Mouse (Mus musculus) embryo, embryonic 11.5 days (tissue): ENCODE measurements around the gene Spen.

ENCODE experiments used
- DNase-seq: peaks from one replicate; pipeline ENCODE4 v3.0.0-alpha.2; 2012; ENCODE audit warnings: low read depth, low spot score

Gene Spen

DNA sequence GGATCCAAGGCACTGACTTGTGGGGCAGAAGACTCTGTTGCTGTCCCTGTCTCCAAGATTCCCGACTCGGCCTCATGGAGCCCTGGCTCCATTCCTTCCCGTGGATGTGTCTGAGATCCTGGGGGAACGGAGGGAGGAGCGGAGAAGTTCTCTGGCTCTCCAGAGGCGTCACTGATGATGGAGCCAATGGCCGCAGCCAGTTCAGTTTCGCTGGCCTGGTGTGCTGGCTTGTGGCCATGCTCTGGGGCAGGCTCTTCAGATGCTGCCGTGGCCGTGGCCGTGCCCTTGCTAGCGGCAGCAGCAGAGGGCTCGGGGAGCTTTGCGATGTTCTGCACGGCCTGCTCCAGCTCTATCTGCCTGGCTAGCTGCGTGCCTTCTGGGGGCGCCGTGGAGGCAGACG, 64.0 kb downstream of the Spen start:
- no peak for DNase-seq

DNA sequence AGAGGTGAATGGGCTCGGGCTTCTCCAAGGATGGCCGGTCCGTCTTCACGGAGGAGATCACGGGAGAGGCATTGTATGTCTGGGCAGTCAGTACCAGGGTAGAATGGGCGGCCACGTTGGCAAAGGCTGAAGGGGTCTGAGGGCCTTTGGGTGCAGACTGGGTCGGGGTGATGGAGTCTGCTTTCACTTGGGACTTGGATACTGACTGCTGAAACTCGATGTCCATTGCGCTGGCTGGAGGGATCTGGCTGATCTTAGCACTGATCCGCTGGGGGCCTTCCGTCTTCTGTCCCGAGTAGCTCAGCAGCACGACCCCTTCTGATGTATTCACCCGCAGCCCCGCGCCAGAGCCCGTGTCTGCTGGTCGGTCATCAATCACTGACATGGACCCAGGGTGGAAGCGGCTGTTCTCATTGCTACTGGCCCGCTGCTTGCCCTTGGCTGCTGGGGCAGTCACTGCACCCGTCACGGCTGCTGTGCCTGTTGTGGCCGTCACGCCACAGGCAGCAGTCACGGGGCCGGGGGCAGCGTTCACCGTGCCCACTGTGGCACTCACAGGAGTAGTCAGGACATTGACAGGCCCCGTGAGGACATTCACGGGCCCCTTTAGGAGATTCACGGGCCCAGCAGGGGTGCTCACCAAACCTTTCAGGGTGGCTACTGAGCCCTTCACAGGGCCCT, 65.6 kb downstream of the Spen start:
- no peak for DNase-seq

DNA sequence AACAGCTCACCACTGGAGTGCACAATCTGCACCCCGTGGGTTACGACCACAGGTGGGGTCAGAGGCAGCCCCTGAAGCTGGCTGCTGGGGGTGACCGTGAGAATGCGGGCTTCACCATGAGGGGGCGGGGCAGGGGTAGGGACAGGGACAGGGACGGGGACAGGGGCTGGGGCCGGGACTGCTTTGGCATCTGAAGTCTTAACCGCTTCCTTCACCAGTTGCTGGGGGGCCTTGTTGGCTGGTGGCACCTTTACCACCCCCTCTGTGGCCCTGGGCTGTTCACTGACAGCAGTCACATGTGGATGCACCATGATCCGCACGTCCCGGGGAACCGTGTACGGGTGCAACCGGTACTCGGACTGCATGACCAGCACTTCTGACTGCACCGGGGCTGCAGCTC, 66.9 kb downstream of the Spen start:
- no peak for DNase-seq

DNA sequence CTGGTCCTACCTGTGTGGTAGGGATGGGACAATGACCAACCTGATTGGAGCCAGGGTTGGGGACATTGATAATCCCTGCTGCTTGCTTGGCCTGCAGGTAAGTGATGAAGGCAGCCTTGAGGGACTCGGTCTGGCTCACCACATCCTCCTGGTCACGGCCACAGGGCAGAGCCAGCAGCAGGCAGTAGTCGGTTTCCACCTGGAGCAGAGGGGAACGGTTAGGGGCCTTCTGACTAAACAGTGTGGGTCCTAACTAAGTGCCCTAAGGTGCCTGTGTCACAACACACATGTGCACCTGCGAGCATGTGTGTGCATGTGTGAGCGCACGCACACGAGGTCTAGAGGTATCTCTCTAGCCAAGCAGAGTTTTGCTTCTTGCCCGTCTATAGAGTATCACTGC, 69.1 kb downstream of the Spen start:
- no peak for DNase-seq

DNA sequence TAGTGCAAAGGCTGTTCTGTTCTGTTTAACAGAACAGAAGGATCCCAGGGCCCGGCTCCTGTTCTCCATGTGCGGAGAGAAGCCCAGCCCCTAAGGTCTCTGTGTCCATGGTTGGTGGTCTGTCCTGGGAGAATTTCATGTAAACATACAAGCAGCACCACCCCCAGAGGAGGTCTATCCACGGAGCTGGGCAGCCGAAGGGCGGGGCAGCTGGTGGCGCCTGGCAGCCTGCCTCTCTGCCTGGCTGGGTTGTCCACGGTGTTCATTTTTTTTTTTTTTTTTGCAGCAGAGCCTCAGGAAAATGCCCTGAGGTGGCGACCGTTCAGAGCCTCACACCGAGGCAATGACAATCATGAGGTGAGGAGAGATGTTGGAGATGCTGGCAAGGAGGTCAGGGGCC, 69.8 kb downstream of the Spen start:
- DNase-seq: no peak

DNA sequence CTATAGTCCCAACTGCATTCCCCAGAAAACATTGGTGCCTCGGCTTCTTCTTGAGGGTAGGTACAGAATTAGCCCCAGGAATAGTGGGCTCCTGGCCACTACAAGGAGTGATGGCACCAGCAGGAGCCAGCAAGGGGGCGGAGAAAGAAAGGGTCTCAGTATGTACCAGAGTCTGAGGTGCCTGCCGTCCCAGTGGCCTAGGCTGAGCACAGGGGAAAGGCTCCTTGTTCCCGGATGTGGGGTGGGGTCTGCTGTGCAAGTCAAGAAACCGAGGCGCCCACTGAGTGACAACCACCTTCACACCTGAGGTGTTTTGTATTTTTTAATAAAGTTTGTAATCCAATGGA, 70.8 kb downstream of the Spen start:
- no peak for DNase-seq

DNA sequence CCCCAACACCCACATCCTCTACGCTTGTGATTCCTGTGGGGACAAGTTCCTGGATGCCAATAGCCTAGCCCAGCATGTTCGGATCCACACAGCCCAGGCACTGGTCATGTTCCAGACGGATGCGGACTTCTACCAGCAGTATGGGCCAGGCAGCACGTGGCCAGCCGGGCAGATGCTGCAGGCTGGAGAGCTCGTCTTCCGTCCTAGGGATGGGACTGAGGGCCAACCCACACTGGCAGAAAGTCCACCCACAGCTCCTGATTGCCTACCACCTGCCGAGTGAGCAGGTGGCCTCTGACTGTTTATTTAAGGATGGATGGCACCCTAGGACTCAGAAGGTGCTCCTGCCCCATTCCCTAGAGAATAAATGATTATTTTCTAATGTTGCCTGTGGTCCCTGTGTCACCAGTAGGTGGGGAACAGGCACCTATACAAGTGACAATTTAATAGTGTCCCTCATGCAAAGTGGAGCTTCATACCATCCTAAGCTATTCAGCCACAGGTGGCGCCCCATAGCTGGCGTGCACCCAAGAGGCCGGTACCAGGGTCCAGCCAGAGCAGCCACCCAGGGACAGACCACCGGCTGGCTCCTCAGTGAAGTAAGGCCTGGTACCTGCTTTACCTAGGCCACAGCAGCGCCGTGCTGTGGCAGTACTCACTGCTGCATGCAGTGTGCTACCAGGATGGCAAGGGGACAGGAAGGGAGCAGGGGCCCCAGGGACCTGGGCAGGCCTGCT, 71.4 kb downstream of the Spen start:
- no peak for DNase-seq

DNA sequence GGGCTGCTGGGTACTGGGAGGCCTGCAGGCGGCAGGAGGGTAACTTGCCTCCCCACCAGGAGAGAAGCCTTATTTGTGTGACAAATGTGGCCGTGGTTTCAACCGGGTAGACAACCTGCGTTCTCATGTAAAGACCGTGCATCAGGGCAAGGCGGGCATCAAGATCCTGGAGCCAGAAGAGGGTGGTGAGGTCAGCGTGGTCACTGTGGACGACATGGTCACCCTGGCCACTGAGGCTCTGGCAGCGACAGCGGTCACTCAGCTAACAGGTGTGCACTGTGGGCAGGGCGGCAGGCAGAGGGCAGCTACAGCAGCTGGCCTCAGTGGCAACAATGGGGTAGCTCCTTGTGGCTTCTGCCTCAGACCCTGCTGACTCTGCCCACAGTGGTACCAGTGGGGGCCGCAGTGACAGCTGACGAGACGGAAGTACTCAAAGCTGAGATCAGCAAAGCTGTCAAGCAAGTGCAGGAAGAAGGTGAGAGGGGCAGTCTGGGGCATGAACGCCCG, 72.1 kb downstream of the Spen start:
- DNase-seq: no peak

DNA sequence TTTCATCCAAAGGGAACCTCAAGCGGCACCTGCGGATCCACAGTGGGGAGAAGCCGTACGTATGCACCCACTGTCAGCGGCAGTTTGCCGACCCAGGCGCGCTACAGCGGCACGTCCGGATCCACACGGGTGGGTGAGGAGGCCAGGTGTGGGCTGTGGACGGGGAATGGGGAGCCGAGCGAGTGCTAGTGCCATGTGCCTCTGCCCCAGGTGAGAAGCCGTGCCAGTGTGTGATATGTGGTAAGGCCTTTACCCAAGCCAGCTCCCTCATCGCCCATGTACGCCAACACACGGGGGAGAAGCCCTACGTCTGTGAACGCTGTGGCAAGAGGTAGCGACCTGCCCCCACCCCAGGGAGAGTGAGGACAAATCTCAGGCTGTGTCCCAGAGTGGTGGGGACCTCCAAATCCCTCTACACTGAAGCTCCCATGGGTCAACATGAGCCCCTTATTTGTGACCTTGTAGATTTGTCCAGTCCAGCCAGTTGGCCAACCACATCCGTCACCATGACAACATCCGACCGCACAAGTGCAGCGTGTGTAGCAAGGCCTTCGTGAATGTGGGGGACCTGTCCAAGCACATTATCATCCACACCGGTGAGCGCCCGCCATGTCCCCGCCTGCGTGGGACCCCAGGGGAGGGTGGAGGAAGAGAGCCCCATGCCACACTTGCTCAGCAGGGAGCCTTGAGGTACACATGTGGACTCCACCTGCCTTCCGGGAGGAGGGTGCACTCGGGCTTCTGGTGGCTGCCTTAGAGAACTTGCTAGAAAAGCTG, 72.7 kb downstream of the Spen start:
- DNase-seq: no peak

DNA sequence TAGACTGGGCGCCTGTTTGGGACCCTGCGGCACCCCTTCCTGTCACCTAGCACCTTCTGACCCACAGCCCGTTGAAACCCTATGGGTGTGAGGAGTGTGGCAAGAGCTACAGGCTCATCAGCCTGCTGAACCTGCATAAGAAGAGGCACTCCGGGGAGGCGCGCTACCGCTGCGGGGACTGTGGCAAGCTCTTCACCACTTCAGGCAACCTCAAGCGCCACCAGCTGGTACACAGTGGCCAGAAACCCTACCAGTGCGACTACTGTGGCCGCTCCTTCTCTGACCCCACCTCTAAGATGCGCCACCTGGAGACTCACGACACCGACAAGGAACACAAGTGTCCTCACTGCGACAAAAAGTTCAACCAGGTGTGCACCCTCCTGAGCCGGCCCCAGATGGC, 73.7 kb downstream of the Spen start:
- DNase-seq: no peak

DNA sequence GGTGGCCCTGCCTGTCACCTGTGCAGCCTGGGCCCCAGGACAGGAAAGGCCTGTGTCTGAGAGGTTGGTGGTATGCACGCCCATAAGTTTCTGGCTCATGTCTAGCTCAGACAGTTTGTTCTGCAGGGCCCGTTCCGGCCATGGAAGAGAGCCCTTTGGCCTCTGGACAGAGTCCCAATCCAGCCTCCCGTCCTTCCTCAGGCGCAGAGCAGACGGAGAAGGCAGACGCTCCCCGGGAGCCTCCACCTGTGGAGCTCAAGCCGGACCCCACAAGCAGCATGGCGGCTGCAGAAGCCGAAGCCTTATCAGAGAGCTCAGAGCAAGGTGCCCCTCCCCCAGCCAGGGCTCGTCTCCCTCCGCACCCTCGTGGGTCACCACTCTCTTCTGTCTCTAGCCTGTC, 74.9 kb downstream of the Spen start:
- DNase-seq: no peak

DNA sequence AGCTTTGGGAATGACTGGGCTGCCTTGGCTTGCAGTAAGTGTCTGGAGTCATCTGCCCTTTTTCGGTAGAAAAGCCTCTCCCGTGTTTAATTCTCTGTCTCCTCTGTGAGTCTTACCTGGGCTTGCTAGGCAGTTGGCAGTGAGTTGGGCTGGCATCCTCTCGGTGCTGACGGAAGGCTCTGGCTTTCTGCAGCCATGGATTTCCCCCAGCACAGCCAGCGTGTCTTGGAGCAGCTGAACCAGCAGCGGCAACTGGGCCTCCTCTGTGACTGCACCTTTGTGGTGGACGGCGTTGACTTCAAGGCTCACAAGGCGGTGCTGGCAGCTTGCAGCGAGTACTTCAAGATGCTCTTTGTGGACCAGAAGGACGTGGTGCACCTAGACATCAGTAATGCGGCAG, 76.8 kb downstream of the Spen start:
- DNase-seq: no peak

DNA sequence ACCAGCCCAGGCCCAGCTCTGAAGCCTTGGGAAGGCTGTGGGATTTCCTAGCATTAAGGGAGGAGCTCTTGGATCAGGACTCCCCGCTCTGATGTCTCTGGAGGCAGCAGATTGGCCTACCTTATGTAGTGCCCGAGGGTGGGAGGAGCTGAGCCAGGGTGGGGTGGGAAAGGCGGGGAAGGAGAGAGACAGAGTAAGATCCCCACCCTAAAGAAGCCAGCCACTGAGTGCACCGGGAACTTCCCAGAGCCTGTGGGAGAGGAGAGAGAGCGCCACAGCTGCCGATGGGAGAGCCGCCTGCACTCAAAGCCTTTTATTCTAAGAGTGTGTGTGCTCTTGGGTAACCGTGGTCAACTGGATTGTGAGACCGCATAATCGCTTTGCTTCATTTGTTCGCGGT, 77.3 kb downstream of the Spen start:
- no peak for DNase-seq

DNA sequence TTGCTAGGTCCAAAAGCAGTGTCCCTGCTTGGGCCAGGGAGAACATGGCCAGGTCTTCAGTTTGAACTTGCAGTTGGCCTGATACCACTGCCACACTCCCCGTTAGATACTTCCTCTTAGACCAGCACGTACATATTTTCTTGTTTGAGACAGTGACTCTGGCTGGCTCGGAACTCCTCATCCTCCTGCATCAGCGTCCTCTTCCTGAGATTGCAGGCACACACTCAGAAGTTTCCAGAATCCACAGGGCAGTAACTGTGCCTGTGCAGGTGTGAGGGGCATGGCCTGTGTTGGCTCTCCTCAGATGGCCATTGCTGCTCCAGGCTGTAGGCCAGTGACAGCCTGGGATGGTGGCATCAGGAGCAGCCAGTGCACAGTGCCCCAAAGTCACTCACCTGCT, 77.9 kb downstream of the Spen start:
- no peak for DNase-seq

DNA sequence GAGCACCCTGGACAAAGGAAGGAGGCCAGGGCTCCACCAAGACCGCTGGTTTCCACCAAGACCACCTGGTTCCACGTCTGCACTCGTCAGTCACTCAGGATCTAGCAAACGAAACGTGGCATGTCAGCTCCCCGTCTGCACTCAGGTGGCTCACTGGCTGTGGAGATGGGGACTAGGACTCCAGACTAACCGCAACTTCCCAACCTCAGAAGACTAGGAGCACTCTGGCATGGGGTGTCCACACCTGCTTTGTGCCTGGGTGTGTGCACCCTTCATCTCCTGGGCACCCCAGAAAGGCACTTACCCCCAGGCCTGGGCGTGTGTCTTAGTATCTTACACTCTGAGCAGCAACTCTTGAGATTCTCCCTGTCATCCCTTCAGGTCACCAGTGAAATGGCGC, 78.6 kb downstream of the Spen start:
- DNase-seq: no peak

DNA sequence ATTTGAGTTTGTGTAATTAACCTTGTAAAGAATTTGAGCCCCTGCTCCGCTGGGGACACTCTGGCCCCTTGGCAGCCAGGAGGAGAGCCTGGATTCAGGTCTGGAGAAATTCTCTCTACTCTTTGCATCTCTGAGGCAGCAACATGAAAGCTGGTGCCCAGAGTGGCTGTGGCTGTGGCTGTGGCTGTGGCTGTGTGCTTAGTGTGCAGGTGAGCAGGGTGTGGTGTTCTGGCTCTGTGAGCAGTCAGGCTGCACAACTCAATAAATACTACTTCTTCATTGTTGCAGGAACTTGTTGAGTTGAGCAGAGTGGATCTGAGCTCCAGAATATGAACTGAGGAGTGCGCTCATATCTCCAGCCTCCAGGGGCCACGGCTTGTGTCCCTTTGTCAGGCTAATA, 79.5 kb downstream of the Spen start:
- DNase-seq: no peak

DNA sequence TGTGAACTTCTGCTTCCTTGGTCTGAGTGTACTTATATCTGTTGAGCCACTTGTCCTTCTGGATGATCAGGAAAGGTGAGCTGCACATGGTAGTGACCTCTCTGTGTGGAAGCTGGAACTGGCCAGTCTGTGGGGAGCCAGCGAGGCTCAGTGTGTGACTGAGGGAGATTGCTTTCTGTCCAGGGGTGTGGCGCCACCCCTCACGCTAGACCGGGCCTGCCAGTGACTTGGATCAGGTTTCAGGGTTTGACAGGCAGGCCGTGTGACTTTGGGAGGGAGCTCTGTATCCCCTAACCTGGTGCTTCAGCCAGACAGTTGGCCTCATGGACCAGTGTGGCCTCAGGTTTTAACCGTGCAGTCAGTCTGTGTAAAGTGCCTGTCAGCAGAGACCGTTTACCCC, 80.2 kb downstream of the Spen start:
- no peak for DNase-seq

DNA sequence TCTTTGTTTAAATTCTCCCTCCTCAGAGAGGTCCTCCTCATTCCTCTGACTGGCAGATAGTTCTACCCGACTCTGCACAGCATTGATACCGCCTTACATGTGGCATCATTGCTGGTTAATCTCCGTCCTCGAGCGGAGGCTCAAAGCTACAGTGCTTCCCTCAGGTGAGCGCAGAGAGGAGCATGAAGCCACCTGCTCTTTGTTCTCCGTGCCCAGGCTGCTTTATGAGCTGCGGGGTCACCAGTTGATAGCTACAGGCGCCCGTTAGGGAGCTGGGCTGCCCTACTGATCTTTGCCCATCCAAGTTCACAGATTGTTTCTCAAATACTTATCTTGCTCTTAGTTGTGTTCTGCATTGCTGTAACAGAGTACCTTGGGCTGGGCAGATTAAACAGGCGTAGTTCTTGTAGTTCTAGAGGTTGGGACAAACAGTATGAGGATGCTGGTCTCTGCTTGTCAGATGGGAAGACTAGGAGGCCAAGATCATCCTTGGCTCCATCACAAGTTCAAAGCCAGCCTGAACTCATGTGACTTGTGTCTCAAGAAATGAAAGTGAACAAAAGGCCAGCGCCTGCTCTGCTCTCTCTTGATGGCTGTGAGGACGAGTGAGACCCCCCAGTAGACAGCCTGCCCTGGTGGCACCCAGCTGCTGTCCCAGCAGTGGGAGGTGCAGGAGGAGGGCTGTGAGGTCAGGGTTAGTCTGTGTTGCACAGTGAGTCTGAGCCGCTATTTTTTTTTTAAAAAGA, 82.0 kb downstream of the Spen start:
- DNase-seq: no peak

DNA sequence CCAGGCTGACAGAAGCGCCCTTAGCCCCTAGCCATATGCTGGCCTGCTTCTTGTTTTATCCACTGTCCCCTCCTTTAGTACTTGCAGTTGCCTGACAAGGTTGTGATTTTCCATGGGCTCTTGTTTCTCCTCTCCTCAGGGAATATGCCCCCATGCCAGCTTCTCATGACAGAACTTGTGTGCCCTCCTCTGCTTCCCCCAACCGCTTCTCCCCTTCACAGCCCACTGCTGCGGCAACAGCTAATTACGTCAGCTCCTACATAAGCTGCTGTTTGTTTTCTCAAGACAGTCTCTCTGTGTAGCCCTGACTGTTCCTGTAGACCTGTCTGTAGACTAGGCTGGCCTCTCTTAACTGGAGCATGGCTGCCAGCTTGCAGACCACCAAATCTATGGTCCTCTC, 82.9 kb downstream of the Spen start:
- DNase-seq: no peak

DNA sequence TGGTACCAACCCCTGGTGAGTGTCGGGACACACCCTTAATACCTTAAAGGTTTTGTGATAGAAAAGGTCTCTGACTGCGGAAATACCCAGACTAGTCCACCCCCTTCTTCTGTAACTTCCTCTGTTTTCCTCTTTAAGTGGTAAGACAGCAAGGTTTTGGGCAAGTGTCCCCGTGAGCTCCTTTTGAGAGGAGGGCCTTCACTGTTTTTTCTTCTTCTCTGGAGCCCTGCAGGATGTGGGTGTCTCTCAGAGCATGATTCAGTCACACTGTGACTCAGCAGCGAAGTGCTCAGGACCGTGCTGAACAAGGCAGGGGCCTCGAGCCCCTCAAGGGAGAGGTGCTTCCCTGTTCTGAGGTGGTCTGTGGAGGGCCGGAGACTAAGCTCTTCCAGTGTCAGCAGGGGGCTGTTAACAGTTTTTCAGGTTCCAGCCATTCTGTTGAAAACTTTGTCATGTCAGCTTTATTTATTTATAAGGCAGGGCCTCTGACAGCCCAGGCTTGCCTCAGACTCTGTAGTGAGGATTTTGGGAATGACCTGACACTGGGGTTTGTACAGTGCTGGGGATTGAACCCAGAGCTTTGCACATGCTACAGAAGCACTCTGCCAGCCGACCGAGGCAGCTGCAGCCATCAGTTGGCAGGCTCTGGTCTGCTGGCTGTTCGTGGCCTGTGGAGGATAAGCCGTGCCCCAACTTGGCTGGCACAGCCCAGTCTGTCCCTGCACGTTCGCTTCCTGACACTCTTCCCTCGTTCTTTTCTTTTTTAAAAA, 83.6 kb downstream of the Spen start:
- no peak for DNase-seq

DNA sequence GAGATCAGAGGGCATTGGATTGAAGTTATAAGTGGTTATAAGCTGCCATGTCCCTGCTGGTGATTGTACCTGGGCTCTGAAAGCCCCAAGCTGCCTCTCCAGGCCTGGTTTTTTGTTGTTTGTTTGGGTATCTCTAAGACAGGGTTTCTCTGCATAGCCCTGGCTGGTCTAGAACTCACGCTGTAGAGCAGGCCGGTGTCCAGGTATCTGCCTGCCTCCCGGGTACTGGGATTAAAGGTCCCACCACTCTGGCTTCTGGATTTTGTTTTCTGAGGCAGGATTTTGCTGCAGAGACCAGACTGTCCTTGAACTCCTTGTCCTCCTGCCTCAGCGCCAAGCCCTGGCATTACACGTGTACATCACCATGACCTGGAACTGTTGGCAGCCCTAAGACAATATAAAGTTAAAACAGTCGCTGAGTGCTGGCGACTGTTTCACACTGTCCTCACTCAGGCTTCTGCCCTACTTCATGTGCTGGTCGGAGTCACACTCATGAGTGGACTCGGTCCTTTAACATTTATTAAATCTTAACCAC, 86.4 kb downstream of the Spen start:
- no peak for DNase-seq
